Mouse (Mus musculus) CD4-positive, CD25-positive, alpha-beta regulatory T cell, adult 2 months (primary cell): ENCODE data around the gene Iah1.

Source experiments
- DNase-seq: peaks from one replicate; pipeline ENCODE4 v3.0.0-alpha.2; 2012; ENCODE audit warnings: low read depth, low spot score

Iah1 gene

DNA sequence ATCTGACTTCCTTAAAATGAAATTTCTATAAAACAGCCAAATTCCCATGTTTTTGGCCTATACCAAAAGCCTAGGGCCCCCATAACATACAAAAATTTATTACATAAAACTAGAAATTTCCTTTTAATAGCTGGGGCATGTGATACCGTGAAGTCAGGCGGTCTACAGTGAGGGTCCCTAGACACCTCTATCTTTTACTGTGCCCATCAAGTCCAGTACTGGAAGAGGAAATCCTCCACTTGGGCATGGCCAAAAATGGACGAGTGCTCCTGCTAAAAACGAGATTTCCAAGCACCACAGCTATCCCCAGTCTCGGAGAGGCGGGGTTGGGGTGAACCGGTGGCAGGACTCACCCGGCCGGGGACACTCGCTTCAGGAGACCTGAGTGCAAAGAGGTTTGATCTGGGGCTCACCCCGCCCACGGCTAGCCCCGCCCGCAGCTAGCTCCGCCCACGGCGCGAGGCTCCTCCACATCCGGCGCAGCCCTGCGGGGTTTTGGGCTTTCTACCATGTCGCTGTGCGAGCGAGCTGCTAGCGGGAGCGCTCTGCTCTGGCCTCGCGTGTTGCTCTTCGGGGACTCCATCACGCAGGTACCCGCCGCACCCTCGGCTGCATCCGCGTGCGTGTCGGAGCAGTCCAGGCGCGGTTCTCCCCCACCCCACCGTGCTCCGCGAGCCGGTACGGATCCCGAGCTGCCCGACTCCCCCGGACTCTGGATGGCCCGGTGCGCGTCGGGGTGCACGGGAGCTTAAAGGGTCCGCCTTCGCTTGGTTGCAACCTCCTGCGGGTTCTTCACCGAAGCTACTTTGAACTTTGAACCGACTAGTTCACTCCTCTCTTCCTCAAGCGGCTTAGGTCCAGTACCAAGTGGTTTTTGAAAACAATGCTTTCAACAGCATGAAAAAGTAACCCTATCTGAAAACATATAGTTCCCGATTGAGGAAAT is at the start of gene Iah1:
Iah1 (plus strand) TSS at position 467 of the 946 bp plus-strand sequence.
- peak; percentile 95 for DNase-seq

- no peak for DNase-seq
Measured at GRCm38 (mm10) chr12:21266784-21267098, 49.4 kb upstream of the Iah1 start.

GRCm38 (mm10) chr12:21268083-21268616 is 48.0 kb upstream of the Iah1 start:
- no peak for DNase-seq

- DNase-seq, result no peak
Measured at GRCm38 (mm10) chr12:21274446-21274845, 41.7 kb upstream of the Iah1 start.

DNA sequence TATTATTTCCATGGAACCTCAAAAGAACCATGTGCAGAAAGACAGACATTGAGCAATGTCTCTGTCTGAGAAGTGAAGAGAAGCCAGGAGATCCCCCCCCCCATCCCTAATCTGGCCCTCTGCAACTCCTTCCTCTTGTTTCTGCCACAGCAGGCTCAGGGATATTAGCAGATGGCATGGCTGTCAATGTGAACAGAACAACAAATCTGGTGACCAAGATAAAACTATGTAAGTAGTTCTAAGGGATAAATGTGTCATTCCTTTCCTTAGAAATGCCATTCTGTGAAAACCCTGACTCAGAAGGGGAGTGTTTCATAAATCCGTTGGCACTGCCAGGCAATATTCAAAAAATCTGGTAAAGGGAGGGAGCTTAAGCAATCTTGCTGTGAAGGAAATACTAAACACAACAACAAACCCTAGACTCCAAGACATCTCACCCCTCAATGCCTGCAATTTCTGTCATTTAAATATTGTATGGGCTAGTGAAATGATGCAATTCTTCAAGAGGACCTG is 38.8 kb upstream of the Iah1 start:
- DNase-seq, result no peak

DNA sequence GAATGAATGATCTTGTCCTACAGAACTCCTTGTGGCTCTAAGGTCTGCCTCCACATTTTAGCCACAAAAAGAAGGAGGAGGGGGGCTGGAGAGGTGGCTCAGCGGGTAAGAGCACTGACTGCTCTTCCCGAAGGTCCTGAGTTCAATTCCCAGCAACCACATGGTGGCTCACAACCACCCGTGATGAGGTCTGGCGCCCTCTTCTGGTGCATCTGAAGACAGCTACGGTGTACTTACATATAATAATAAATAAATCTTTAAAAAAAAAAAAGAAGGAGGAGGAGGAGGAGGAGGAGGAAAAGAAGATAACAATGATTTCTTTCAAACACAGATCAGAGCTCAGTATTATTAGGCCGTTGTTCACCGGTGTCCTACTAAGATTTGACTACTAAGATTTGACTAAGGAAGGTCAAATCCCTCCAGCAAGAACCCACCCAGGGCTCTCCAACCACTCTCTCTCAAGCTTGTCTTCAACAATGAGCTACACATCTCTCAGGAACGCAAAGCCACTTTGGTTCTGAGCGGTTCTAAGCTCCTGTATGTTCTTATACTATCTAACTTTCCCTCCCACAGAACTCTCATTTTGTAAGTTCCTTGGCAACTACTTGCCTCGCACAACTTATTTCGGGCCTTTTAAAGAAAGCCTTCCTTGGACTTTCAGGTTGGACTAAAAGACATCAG is 31.3 kb upstream of the Iah1 start, which contains the start of gene Cpsf3:
Cpsf3 (plus strand) TSS at position 631 of the 681 bp plus-strand sequence.
- DNase-seq, result peak; percentile 73

DNA sequence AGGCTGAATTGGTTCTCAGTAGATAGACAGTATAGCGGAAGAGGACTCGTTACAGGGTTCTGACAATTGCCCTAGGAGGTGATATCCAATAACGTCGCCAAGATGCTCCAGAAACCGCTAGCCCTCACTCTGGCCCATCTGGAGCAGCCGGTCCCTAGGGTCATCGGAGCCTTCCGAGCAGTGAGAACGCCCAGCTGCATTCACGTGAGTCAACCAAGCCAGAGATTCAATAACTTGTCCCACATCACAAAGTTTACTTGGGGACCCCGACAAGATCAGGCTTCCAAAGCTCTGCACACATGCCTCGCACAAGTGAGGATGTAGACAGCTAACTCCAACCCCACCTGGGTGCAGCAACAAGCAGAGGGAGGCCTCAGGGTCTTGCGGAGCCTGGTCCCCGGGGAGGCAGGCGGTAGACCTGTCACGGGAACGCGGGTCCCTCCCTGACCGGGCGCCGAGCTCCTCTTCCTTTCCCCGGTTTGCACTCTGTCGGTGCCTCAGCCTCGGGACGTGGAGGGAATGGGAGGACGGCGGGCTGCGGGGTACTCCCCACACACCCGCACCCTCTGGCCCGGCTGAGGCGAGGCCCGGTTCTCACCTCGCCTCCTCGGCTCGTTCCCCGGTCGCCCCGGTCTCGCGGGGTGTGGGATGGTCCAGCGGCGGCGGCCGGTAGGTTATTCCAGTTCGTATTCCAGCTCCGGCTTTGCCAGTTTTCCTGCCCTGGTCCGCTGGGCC is 30.5 kb upstream of the Iah1 start:
- DNase-seq, result no peak

DNA sequence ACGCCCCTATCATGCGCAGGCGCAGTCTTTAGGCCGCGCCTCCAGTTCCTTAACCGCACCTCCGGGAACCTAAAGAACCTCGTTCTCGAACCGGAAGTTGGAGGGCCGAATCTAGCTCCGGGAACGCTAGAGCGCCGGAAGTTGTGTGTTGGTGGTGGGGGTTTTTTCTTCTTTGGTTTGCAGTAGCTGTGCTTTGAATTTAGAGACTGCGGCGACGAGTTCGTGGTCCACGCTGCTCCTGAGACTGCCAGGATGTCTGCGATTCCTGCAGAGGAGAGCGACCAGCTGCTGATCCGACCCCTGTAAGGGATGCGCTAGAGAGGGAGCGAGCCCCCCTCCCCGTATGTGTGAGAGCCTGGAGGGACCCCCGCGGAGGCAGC is 30.0 kb upstream of the Iah1 start, which contains the start of gene Itgb1bp1:
Itgb1bp1 (minus strand) TSS at position 42 of the 380 bp plus-strand sequence.
- DNase-seq, result peak; percentile 98

GRCm38 (mm10) chr12:21286712-21287650 is 29.2 kb upstream of the Iah1 start:
- peak; percentile 61 for DNase-seq

DNA sequence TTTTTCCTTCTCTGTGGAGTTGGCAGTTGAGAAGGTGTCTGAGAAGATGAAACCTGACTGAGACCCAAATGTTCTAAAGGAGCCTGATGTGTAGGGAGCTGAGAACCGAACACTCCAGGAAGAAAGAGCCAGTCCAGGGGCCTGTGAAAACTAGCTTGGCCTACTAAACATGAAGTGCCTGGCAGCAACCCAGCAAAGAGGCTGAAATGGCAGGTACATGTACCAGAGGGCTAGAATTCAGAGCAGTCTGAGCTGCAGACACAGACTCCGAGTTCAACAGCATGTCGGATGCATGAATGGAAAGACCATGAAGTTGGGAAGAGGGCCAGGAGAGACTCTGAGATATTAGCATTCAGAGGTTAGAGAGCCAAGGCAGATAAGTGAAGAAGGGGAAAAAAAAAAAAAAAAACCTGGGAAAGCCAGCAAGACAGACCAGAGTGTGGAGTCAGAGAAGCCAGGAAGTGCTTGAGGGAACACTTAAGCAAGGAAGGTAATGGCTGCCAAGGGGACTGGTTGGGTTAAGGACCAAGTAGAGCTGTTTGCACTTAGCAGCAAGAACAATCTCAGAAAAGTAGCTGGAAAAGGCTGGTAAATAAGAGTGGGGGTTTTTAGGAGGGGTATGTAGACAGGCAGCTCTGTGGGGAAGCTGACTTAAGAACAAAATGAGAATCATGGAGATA is 27.3 kb upstream of the Iah1 start:
- DNase-seq, result no peak

DNA sequence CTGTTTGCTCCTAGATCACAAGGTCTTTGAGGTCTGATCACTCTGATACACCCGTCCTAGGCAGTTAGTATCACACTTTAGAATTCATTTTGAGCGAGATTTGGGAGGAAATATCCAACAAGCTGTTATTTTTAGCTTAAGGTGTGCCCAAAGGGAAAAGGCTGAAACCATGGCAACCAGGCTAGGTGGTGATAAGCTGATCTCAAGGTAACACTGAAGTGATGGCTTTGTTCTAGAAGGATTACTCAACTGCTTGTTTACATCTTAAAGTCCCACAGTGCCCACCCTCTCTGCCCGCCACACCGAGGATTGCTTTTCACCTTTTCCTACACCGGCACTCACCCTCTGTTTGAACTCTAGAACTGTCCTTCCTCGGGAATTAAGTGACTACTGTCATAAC is 26.5 kb upstream of the Iah1 start:
- DNase-seq, result no peak

DNA sequence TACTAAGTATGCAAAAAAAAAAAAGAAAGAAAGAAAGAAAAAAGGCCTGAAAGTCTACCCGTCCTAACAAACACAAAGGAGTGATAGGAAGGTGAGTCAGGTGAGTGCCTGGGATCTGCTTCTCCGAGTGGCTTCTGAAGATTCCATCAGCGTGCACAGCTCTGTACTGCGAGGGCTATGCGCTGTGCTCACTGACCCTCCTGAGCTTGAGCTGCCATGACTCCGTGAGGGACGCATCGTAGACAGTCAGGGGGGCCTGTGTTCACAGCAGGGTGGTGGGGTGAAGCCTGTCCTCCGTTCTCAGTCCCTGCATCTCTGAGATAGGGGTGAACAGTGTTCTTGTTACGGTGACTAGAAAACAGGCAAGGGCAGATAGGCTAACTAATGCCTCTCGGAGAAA is 17.3 kb upstream of the Iah1 start:
- DNase-seq, result no peak

GRCm38 (mm10) chr12:21301324-21301723 is 14.9 kb upstream of the Iah1 start:
- no peak for DNase-seq

- no peak for DNase-seq
Measured at GRCm38 (mm10) chr12:21301932-21302331, 14.3 kb upstream of the Iah1 start.

DNA sequence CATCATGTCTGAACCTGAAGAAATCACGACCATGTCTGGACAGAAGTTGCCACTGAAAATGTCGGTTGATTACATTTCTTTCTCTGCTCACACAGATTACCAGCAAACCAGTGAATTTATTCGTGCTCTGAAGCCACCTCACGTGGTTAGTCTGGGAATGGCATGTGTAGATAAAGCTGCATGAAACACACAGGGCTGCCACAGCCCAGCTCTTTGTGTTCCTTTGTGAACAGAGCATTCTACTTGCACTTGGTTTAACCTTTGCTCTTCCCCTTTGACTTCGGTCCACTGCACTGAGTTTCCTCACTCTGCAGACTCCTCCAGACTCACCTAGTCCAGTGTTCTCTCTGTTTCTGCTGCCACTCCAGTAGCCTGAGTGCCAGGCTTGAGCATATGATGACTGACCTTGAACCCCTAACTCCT is 13.8 kb upstream of the Iah1 start:
- no peak for DNase-seq

DNA sequence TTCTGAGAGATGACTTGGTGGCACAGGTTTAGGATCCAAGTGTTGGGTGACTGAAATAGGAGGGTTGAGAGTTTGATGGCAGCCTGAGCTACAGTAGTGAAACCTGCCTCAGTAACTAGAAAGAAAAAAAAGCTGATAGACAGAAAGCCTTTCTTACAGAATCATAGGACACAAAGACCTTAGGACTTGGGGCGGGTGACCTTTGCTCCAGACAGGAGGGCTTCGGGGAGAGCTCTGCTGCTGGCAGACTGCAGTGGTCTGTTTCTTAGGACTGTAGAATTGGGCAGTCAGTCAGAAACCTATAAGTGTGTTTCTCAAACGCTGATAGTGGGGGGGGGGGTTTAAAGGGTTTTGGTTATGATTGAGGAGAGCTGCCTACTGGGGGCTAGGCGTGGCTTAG is 10.4 kb upstream of the Iah1 start:
- DNase-seq, result no peak

DNA sequence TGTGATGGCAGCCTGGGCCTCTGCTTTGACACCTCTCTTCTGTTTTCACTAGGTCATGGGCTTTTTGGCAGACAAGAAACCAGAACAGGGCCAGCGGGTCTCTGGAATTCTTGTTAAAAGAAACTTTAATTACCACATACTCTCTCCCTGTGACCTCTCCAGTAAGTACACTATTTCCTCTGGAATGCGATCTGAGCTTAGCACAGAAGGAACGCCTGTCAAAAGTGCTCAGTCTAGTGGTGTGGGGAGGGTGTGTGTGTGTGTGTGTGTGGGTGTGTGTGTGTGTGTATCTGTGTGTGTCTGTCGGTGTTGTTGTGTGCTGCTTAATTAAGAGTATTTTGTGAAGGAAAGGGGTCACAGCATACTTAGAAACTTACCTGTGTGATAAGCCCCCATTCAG is 9.5 kb upstream of the Iah1 start:
- DNase-seq, result no peak

- DNase-seq, result no peak
Measured at GRCm38 (mm10) chr12:21312201-21312600, 4.0 kb upstream of the Iah1 start.

DNA sequence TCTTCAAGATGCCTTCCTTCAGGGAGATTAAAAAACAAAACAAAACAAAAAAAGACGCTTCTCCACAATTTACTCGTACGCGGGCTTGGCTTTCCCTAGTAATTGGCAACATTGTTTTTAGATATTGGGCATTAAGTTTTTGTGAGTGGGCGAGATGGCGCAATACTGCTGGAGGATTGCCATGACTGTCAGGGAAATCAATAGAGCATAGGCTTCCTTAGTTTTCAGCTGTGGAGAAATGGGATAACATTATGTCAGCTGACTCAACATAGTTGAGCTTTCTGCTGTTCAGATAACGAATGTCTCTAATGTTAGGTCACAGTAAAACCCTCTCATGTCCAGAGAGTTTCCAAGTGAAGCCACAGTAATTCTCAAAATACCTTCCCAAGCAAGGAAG is 678 bp downstream of the Iah1 start:
- no peak for DNase-seq
